Mouse (Mus musculus) embryo, embryonic 11 days (tissue): ENCODE measurements around the gene Pkd1l1.

Experiments used
- DNase-seq: peaks from one replicate; pipeline ENCODE4 v3.0.0-alpha.2; 2015

Gene Pkd1l1

DNA sequence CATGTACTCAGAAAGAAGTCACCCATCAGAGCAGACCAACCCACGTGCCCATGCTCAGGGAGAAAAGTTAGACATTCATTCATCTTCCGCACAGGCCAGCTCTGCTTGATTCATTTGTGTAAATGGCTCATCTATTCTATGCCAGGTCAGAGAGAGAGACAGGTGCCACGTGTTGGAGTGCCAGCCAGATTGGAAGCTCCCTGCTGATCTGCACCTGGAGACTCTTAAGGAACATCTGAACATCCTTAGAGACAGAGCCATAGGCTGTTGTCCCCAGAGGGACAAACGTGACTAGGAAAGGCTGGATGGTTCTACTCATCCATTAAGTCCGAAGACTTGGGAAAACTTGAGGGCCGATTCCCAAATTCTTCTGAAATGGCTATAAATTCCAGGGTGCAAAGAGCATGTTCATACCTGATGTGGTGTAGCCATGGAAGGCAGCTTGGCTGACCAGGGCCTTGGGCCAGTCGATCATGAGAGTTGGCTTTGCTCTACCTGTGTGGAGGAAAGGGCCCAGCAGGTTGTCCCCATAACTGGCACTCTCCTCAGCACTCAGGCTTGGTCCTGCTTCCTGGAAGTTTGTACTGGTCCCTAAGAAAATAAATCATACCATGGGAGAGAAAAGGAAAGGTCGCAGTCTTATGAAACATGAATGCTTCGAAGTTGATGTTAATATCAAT, 36.5 kb downstream of the Pkd1l1 start:
- no peak for DNase-seq

DNA sequence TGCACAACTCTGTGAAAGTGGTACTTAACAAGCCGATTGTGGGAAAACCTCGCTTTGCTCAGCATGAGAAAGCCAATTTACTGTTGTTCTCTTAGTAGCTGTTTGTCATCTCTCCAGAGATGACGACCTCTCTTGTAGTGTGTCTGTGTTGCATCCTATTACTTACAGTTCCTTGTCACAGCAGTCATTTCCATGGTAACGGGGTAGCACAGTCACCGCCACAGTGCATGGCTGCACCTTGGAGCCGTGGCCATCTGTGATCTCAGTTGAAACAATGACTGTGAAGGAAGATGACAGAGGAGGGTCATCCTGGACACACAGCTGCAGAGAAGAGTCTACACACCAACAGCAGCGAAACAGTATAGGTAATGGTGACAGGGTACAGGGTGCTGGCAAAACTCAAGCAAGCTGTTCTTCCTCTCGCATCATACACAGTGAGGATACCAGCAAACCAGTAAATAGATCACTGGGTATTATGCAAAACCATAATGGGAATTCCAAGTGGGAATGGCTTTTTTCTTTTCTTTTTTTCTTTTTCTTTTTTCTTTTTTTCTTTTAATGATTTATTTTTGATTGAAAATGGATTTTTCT, 56.9 kb downstream of the Pkd1l1 start:
- peak; percentile 18 for DNase-seq

DNA sequence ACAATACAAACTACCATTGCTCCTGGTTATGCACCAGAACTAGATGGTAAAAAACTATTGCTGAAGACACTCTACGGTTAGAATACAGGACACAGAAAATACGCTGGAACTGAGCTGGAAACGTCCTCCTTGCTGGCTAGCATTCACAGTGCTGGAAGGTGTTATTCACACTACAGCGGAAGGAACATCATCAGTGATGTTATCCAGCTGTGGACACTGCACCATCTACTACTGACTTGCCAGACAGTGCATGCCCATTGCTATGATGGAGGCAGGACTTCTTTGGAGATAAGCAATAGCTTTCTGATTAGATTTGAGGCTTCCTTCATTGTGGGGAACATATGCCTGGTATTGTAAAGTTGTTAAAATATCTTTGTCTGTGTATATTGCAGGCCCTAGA, 90.3 kb downstream of the Pkd1l1 start:
- no peak for DNase-seq

DNA sequence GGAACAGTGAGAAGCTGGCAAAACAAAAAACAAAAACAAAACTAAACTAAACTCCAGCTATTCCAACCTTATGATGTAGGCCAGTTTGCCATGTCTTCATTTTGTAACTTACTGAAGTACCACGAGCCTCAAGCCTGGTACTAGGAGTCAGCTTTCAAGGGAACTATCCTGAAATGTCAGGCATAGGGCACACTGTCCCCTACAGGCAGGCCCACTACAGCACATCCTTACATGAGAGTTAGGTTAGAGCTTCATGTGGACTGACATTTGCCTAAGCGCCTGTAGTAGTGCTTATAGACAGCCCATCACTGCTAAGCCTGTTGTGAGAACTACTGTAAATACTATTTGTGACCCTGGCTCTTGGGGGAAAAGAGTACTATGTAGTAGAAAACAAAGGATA, 91.5 kb downstream of the Pkd1l1 start:
- DNase-seq, result no peak

DNA sequence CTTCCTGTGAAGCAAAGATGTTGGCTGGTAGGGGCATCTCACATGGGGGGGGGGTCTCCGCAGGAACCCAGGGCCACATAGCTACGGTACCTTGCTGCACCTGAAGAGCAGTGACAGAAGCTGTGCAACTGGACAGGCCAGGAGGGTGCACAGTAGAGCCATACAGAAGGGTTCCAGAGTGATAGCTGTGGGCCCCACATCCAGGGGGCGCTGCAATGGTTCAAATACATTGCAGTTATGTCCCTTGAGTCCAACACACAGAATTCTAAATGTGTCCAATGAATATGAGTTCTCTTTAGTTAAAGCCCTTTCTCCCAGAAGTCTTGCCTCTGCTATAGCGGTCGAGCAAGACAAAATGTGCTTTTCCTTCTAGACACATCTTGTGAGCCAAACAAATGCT, 103.0 kb downstream of the Pkd1l1 start:
- no peak for DNase-seq

DNA sequence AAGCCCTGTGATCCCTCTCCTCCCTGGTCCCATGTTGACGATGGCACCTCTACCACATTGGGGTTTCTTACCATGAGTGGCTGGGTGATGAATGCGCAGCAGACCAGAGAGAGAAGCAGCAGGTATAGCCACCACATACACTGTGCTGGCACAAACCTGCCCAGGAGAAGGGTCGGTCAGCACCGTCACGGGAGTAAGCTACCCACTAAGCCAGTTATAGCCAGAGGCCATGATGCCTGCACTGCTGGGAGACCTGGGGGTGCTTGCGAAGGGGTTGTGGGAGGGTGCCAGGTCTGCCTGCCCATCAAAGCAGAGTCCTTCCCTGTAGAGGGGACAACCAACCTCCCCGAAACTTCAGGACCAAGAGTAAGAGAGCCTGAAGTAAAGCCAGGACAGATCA, 107.0 kb downstream of the Pkd1l1 start:
- no peak for DNase-seq

DNA sequence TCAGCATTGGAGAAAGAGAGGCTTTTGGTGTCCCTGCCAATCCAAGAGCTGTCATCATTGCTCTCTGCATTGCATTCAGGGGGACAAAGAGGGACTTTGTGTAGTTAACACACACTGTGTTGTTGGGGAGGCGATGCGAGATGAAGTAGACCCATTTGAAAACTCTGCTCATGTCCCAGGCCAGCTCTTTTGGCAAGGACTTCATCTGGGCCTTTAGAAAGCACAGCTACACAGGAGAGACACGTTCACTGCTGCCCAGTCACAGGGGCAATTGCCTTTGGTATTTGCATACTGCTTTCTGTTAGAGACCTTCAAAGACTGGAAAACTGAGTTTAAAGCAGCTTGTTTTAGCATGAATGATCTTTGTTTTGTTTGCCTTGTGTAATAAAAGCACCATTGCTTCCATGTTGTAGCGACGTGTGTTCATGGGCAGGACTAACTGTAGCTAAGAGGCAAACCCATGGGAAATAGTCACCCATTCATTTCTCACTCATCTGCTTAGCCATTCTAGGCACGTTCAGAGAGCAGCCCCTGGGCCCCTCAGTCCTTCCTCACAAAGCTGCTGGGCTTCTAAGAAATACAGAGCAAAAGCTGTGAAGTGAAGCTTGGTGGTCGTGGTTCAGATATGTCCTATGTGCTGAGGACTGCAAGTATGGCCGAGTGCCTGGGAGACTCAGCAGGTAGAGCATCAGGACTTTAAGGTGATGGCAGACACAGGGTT, 109.0 kb downstream of the Pkd1l1 start:
- DNase-seq, result no peak

DNA sequence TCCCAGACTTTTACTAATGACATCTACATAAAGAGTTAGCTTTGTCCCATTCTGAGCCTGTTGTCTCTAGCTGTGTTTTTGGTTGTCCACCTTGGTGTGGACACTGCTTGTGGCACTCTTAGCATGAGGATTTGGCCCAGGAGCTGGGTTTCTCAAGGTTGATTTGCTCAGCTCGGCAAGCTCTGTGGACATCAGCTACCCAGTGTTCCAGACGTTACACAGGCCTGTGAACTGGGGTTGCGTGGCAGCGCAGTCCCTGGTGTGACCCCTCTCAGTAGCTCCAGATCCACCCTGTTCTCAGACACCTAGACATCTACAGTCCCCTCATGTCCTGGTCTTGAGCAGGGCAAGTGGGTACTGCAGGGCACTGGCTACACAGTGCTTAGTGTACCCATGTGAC, 110.6 kb downstream of the Pkd1l1 start:
- no peak for DNase-seq

DNA sequence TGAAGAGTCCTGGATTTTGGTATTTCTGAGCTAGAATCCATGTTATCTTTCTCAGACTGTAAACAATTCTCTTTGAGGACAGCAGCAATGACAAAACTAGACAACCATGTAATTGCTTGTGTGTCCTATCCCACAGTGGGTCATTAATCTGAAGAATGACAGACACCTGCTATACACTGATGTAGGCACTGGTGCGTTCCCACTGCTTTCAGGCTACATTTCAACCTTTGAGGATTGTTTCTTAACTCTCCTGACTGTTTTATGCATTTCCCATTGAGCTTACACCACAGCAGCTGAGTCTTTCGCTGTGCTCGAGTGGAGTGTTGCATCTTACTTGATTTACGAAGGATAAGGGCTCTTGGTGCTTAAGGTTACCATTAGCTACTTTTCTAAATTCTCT, 111.1 kb downstream of the Pkd1l1 start:
- DNase-seq, result no peak

DNA sequence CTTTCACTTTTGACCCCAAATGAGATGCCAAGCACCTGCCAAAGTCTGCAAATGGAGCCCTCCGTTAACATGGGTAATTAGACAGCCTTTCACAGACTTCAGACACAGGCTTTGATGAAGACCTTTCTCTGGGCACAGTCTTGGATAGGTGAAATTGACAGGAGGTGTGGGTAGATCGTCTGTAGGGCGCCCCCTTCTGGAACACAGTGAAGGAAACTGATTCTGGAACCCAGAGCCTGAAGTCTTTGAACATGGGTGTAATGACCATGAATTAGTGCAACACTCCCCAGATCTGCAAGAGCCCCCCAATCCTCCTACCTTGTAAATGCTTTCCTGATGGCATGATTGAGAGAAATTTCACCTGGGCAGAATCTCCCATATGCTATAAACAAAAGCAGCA, 112.2 kb downstream of the Pkd1l1 start:
- DNase-seq, result no peak

DNA sequence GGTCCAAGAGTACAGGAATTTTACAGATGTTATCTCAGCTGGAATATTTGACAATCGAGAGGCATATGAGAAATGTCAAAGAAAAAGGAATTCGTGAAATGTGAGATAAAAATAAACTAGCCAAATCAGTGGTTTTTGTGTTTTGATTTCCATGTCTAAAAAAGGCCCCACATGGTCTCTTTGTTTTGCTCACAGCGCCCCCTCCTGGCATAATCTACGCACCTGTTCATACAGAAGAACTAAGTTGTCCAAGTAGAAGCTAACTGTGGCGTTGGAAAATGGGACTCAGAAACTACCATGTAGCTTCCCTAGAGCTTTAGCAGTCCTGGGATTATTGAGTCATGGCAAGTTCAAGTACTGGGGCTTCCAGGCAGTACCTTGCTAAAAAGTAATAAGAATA, 113.2 kb downstream of the Pkd1l1 start:
- peak; percentile 80 for DNase-seq

DNA sequence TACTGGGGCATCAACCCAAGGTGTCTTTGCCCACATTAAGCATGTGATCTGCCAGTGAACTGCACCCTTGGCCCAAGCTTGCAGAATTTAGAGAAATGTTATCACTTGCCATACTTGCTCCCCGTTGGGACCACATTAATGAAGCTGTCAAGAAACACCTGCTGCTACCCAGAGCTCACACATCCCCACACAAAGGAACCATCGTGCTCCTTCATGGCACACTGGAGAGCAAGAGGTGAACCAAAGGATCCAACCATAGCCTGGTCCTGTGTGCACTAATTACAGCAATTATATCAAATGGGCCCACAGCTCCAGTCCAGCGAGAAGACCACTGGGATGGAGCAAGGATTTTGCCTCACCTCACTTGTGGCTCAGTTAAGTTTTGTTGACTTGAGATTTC, 114.0 kb downstream of the Pkd1l1 start:
- no peak for DNase-seq

DNA sequence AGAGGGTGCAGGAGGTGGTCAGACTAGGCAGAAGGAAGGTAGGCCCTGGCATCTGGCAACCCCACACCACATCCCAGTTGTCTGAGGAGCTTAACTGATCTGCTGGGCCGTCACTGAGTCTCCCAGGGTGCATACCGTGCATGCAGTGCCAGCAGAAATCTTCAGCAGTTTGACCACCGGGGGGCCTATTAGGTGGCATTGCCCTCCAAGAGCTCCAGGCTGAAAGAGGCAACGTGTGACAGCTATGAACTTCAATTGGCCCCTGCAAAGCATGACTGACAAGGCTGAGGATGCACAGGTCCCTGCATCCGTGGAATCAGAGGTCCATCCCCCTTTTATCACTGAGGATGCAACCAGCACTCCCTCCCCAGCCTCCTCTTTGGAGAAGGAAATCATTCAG, 116.9 kb downstream of the Pkd1l1 start:
- DNase-seq, result no peak

DNA sequence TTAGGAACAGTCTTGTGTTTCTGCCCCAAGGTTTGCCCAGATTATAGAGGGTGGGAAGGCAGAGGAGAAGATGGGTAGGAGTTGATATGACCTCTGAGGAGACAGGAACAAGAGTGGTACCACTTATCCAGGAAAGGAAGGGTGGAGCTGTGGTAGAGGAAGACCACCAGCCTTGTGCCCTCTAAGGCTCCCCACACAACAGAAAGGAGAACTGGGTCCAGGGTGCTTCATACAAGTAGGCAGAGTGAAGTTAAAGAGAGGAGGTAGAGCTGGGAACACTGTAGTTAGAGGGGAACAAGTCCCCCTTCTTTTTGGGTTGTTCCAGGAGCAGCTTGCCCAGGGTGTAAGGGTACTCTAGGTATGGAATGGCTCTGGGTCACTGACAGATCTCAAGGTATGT, 125.0 kb downstream of the Pkd1l1 start:
- DNase-seq, result no peak

DNA sequence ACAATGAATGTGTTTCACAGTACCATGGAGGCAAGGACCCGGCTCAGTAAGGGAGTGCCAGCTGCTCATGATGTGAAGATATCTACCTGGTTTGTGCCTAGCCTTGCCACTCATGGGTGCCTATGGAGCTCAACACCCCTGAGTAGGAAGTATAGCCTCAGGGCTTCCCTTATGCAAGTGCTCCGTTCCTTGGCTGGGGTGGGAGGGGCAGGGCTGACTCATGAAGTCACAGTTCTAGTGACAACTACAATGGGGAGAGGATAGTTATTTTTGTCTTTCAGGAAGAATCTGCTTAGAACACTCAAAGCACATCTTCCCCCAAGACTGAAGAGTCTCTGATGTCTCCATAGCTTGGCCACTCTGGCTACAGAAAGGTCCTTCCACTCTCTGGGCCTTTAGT, 125.4 kb downstream of the Pkd1l1 start:
- DNase-seq, result no peak

DNA sequence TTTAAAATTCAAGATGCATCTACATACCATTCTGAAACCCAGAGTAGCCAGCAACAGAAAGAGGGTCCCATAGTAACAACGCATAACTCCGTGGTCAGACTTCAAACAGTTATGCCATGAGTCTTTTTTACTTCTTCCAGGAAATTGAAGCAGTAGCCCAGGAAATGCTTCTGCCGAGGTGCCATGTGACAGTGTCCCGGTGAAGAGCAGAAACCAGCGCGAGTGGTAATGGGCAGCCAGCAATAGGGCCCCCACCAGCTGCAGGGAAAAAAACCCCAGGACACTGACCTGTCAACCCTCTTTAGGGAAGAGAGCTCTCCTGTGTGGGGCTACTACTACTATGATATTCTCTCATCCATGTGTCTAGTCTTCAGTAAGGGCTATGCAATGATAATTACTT, 136.9 kb downstream of the Pkd1l1 start:
- no peak for DNase-seq

DNA sequence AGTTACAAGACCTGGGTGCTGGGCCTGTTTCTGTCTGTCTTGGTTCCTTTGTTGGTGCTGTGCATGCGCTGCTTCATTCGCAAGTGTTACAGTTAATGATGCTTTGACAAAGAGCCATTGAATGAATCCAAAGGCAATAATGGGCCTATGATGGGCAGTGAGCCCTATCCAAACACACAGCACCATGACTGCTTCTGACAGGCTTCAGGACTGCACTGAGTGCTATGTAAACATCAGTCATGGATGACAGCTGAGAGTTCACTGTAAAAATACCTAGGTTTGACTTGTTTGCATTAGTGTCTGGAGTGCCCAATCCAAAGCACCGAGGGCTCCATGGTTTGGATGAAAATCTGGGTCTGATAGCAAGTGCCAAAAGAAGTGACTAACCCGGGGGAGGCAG, 138.9 kb downstream of the Pkd1l1 start:
- no peak for DNase-seq

DNA sequence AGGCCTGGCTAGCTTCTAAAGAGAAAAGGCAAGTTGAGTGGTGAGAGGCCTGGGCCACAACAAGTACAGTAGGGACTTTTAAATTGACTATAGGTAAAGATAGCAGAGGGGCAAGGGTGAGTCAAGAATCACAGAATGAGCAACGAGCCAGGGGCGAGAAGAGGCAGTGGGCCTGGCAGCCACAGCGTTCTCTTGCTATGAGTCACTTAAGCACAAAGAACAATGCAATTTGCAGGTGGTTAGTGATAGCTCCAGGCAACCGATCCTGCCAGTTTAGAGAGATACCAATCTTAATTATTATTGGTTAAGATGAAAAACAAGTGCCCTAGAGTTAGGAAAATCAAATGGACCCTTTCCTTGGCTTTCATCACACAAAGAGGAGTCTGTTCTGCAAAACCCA, 142.5 kb downstream of the Pkd1l1 start:
- DNase-seq, result no peak

DNA sequence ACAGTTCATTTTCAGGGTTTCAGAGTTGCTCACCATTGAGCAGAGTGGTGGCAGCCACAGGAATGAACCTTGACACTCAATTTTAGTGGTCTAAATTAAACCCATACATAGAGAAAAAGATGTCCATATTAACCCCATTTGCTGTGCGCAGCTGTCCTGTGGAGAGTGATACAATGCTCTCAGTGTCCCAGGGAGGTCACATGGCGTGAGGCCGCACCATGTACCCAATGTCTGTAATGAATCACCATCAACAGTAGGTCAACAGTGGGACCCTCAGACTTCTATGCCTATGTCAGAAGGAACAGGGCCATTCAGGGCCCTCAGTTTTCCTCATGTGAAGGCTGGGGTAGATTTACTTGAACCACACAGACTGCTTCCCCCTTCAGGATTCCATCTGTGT, 143.5 kb downstream of the Pkd1l1 start:
- no peak for DNase-seq

DNA sequence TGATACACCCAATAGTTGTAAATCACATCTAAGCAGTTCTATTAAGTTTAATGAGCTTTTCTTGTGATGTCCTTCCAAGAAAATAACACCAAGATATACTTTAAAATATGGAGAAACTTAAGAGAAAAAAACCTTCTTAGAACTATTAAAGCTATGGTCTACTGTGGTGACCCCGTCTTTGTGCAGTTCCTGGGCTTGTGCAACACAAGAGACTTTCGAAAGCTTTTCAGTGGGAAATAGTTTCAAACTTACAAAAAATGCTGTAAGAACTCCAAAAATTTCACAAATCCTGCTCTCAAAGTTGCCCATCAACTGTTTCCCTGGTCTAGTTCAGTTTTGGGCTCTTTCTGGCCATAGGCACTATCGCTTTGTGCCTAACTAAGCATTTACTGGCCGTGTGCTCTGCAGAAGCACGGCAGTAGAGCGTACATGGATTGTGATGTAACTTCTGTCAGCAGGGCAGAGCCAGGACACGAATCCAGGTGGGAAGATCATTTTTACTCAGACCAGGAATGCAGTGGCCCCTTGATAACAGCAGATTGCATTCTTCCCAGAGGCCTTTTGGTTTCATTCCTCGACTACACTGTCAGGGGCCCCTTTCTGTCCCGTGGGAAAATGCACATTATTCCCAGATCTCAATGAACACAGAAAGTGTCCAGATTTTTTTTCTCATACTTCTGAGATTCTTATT, 144.1 kb downstream of the Pkd1l1 start:
- DNase-seq, result no peak

DNA sequence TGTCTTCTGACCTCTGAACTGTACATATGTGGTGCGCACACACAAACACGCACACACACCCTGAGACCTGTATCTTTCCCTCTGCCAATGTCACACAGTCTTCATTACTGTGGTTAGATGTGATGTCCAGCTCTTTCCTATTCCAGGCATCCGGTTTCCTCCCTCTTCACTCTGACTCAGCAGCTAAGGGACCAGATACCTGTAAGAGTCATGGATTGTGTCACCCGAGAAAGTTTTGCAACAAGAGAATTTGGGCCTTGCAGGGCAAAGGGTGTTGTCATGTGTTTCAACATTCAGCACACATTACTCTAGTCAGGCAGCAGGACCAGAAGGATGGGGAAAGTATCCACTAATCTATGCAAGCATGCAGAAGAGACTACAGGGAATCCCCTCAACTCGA, 146.5 kb downstream of the Pkd1l1 start:
- no peak for DNase-seq

DNA sequence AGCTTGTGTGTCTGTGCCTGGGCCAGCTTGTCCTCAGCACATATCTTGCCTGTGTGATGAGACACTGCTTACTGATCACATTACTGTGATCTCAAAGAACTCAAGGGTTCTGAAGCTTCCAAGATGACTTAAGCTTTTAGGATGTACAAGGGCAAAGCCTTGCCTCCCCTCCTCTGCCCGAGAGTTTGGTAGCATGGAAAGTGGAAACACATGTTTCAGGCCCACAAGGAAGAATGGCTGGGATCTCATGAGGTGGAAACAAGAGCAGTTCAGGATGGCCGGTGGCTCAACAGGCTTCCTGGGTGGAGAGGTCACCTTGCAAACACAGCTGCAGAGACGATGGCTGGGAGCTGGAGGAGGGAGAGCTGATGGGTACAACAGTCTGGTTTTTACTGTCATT, 147.0 kb downstream of the Pkd1l1 start:
- peak; percentile 45 for DNase-seq

DNA sequence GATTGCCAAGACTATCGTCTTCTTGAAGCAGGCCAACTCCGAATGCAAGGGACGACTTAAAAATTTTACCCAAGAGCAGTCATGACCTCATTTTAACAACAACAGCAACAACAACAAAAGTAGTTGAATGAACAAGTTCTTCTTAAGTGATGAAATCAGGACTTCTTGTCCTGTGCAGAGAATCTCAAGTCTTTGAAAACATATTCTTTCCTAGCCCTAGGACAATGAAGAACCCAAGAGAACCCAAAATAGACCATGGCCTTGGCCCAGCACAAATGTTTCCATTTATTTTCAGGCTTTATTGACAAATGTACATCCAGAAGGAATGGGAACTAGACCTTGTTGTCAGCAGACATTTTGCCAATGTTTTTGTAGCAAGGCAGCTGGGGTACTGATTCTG, 147.7 kb downstream of the Pkd1l1 start:
- DNase-seq, result no peak

DNA sequence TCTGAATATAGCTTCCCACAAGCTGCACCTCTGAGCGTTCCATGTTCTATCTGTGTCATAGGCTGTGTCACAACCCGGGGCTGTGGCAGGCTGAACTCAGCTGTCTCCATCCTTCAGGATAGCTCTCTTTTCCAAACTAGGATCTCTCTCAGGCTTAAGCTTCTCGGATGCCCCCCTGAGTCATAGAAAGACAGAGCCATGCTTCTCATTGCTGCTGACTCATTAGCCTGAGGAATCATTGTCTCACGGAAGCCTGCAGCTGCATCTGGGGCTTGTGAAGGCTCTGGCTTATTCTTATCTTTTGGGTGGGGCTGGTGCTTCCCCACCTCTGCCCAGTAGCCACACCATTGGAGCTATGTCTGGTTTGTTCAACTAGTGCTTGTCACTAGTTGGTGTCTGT, 151.7 kb downstream of the Pkd1l1 start:
- DNase-seq, result no peak
